Mouse (Mus musculus): Measurements from ENCODE around the gene Lrrk2. TPM values are rescaled to one million over a fixed set of nuclear protein-coding genes. Genes with fewer than 3 reads are reported as not detected.

The Lrrk2 gene
- polyA plus RNA-seq (2014; fragmentation: Nextera tagmentation; extraction: Ambion mirVana), result 1.6 and 2.4 TPM in 2 replicates

DNA sequence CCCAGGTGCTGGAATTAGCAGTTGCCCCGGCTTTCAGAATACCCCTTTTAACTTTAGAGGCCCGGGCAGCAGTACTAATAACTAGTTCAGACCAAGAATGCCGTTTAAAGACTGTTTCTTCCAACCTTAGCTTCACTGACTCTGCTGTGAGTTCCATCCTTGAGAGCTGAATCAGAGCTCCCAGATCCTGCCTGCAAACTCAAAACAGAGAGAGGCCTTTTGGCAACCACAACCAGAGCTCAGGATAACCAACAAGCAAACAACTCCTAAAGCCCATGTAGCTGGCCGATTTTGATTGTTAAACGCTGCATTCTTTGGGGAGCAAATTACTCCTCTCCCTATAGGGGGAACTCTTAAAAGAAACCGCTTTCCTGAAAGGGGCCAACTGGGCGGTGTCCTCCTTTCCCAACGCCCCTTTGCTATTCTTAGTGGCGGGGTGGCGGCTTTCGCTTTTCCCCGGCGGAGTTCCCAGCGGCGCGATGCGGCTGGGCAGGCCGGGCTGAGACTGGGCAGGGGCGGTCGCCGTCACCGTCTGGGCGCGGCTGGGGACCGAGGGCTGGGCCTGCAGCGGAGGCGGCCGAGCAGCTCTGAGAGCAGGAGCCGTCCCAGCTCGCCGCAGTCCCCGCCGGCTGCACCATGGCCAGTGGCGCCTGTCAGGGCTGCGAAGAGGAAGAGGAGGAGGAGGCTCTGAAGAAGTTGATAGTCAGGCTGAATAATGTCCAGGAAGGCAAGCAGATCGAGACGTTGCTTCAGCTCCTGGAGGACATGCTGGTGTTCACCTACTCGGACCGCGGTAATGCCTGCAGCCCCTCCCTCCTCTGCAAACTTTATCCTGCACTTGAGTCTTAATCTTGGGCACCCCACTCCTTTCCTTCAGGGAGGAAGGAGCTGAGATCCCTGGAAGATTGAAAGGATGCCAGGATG, at the start of gene Lrrk2:
Gene Lrrk2 (plus strand): TSS at position 531 of the 924 bp plus-strand sequence.
- no peaks in the 10 kb centered on the region for H3K9me3 ChIP-seq (replicated peaks; ENCODE audit: control insufficient read depth, low read length)
- 0 out of 2 replicates have a peak, but pooled peaks cover 3% of the 10 kb centered on the region for H3K4me1 ChIP-seq (ENCODE audit: control insufficient read depth, insufficient read depth, low read length)
- H3K4me3 ChIP-seq (ENCODE audit: low read depth, low read length), result peak within 1 kb of the TSS; percentile 41
- H3K27me3 ChIP-seq (replicated peaks; ENCODE audit: control insufficient read depth, insufficient read depth, low read length), result no peaks in the 10 kb centered on the region
- no peak within 1 kb of the TSS for H3K27ac ChIP-seq (ENCODE audit: low read depth, low read length)
- peak; percentile 75 for DNase-seq (ENCODE audit: low spot score)
- peak; percentile 99 for ATAC-seq
- 2% methylated on average over 39 of the region's 40 CpGs for WGBS
- no peaks in the 10 kb centered on the region for H3K36me3 ChIP-seq (ENCODE audit: control insufficient read depth, insufficient read depth, low read length)
- peak within 1 kb of the TSS; percentile 72 for H3K9ac ChIP-seq (ENCODE audit: low read length)
- peak within 1 kb of the TSS; percentile 71 for H3K4me2 ChIP-seq (ENCODE audit: low read length)

DNA sequence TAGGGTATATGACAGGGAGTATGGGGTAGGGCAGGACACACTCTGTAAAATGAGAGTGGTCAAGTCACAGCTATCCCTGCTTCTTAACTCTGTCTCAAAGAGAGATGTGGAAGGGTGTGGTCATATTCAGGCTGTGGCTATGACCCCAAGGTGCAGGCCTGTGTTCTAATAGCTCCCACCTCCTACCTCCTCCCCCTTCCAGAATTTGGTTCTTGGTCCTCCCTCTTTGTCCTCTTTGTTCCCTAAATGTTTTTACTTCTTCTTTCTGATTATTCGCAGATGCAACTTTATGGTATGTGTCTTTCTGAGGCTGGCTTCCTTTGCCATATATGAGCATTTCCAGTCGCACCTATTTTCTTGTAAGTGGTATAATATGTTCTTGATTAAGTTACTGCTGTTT, 48.5 kb upstream of the Lrrk2 start:
- no peak for DNase-seq (ENCODE audit: low spot score)
- Histone ChIP-seq H3K27me3 (replicated peaks; ENCODE audit: control insufficient read depth, insufficient read depth, low read length) (no peaks in the 10 kb centered on the region), H3K4me1 (ENCODE audit: control insufficient read depth, insufficient read depth, low read length) (no peaks in the 10 kb centered on the region), H3K27ac (ENCODE audit: low read depth, low read length) (no peak overlapping the region), H3K4me3 (ENCODE audit: low read depth, low read length) (no peak overlapping the region), H3K9ac (ENCODE audit: low read length) (no peak overlapping the region), H3K9me3 (replicated peaks; ENCODE audit: control insufficient read depth, low read length) (no peaks in the 10 kb centered on the region), H3K36me3 (ENCODE audit: control insufficient read depth, insufficient read depth, low read length) (no peaks in the 10 kb centered on the region), H3K4me2 (ENCODE audit: low read length) (no peak overlapping the region)
- ATAC-seq, result no peak
- 93% methylated on average over 2 of the region's 2 CpGs for WGBS

DNA sequence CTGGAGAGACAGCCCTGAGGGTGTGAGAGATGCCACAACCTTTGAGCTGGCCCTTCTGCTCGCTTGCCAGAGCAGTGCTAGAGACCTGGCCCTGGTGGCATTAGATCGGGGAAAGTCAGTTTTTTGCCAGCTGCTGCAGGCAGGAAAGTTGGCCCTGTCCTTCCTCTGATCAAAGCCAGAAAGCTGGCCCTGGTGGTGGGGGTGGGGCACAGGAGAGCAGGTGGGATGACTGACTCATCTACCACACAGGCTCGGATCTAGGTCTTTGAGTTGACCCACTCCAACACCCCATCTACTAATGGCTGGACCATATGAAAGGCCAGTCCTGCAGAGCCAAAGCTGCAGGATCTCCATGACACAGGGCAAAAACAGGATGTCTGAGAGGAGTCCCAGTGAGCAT, 43.8 kb upstream of the Lrrk2 start:
- WGBS, result 76% methylated on average over 3 of the region's 3 CpGs
- Histone ChIP-seq H3K4me2 (ENCODE audit: low read length) (no peak overlapping the region), H3K27ac (ENCODE audit: low read depth, low read length) (no peak overlapping the region)

DNA sequence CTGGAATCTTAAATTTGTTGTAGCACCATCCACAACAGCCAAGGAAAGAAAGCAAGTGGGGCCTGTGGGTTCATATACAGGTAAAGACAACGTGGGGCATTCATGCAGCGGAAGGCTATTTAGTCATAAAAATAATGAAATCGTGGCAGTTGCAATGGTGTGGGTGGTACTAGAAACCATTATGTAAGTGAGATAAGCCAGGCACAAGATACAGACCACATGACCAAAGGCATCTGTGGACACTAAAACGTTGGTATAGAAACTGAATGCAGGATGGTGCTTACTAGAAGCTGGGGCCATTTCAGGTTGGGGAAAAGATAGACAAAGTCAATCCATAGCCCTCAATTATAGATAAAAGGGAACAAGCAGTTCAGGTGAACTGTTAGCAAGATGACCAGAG, 40.5 kb upstream of the Lrrk2 start:
- ATAC-seq (no peak), DNase-seq (ENCODE audit: low spot score) (no peak)
- Histone ChIP-seq H3K27ac (ENCODE audit: low read depth, low read length) (no peak overlapping the region), H3K27me3 (replicated peaks; ENCODE audit: control insufficient read depth, insufficient read depth, low read length) (no peaks in the 10 kb centered on the region), H3K9ac (ENCODE audit: low read length) (no peak overlapping the region), H3K9me3 (replicated peaks; ENCODE audit: control insufficient read depth, low read length) (no peaks in the 10 kb centered on the region), H3K4me2 (ENCODE audit: low read length) (no peak overlapping the region), H3K36me3 (ENCODE audit: control insufficient read depth, insufficient read depth, low read length) (no peaks in the 10 kb centered on the region), H3K4me3 (ENCODE audit: low read depth, low read length) (no peak overlapping the region), H3K4me1 (ENCODE audit: control insufficient read depth, insufficient read depth, low read length) (no peaks in the 10 kb centered on the region)
- 88% methylated on average over 4 of the region's 4 CpGs for WGBS

More for the DNA sequence above, 43.8 kb upstream of the Lrrk2 start:
- no peak for DNase-seq (ENCODE audit: low spot score)
- H3K9ac ChIP-seq (ENCODE audit: low read length), result no peak overlapping the region
- ATAC-seq, result no peak
- H3K9me3 ChIP-seq (replicated peaks; ENCODE audit: control insufficient read depth, low read length), result no peaks in the 10 kb centered on the region
- H3K4me3 ChIP-seq (ENCODE audit: low read depth, low read length), result no peak overlapping the region
- H3K27me3 ChIP-seq (replicated peaks; ENCODE audit: control insufficient read depth, insufficient read depth, low read length), result no peaks in the 10 kb centered on the region
- H3K4me1 ChIP-seq (ENCODE audit: control insufficient read depth, insufficient read depth, low read length), result no peaks in the 10 kb centered on the region
- H3K36me3 ChIP-seq (ENCODE audit: control insufficient read depth, insufficient read depth, low read length), result no peaks in the 10 kb centered on the region

DNA sequence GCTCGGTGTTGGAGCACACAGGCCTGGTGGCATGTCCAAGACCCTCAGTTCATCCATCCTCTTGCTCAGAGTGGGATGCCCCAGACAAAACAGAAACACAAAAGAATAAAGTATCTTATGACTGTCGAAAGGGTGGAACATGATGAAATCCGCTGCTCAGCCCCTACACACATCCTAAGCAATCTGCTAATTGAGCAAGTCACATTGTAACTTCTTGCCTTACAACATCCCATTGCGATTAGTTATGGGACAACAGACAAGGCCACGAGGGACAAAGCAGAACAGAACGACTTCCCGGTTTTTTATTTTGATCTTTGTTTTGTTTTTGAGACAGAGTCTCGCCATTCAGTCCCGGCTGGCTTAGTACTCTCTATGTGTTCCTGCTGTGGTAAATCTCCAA, 39.9 kb upstream of the Lrrk2 start:
- WGBS, result 83% methylated on average over 9 of the region's 9 CpGs
- no peak for DNase-seq (ENCODE audit: low spot score)
- H3K36me3 ChIP-seq (ENCODE audit: control insufficient read depth, insufficient read depth, low read length), result no peaks in the 10 kb centered on the region
- H3K27me3 ChIP-seq (replicated peaks; ENCODE audit: control insufficient read depth, insufficient read depth, low read length), result no peaks in the 10 kb centered on the region
- no peak overlapping the region for H3K4me3 ChIP-seq (ENCODE audit: low read depth, low read length)
- H3K4me2 ChIP-seq (ENCODE audit: low read length), result no peak overlapping the region
- no peak overlapping the region for H3K27ac ChIP-seq (ENCODE audit: low read depth, low read length)
- H3K4me1 ChIP-seq (ENCODE audit: control insufficient read depth, insufficient read depth, low read length), result no peaks in the 10 kb centered on the region
- no peak for ATAC-seq
- no peak overlapping the region for H3K9ac ChIP-seq (ENCODE audit: low read length)
- H3K9me3 ChIP-seq (replicated peaks; ENCODE audit: control insufficient read depth, low read length), result no peaks in the 10 kb centered on the region

DNA sequence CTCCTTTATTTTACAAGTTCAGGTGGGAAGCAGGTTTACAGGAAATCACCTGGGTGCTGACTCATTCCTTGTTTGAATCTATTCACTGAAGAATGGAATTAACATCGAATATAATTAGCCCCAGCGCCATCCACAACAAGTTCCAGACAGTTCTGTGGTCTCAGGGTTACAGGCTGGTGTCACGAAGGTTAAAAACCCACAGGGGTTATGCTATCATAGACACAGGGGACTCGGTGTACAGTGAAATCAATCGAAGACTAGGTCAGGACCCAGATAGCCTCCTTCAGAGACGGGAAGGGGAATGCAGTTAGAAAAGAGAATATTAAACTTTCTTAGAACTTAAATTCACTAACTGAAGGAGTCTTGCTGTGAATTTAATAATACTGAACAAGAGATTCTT, 39.2 kb upstream of the Lrrk2 start:
- H3K4me3 ChIP-seq (ENCODE audit: low read depth, low read length), result no peak overlapping the region
- DNase-seq (ENCODE audit: low spot score), result no peak
- no peak for ATAC-seq
- H3K4me2 ChIP-seq (ENCODE audit: low read length), result no peak overlapping the region
- H3K9ac ChIP-seq (ENCODE audit: low read length), result no peak overlapping the region
- H3K4me1 ChIP-seq (ENCODE audit: control insufficient read depth, insufficient read depth, low read length), result no peaks in the 10 kb centered on the region
- H3K9me3 ChIP-seq (replicated peaks; ENCODE audit: control insufficient read depth, low read length), result no peaks in the 10 kb centered on the region
- H3K27me3 ChIP-seq (replicated peaks; ENCODE audit: control insufficient read depth, insufficient read depth, low read length), result no peaks in the 10 kb centered on the region
- 72% methylated on average over 6 of the region's 6 CpGs for WGBS
- no peaks in the 10 kb centered on the region for H3K36me3 ChIP-seq (ENCODE audit: control insufficient read depth, insufficient read depth, low read length)
- H3K27ac ChIP-seq (ENCODE audit: low read depth, low read length), result no peak overlapping the region

DNA sequence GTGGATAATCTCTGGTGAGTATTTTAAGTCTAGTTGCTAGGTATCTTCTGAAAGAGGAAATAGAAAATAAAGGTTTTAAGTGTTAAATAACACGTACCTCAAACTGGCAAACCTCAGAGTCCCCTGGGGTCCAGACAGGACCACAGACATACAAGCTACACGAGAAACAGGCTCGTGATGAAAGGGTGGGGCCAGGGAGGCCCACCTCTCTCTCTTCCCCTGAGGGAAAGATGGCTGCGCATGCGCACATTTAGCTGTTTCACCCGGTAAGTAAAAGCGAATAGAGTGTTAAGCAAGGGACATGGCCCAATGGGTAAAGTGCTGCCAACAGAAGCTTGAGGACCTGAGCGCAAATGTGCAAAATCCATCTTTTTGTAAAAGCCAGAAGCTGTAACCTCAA, 38.7 kb upstream of the Lrrk2 start:
- WGBS, result 80% methylated on average over 8 of the region's 8 CpGs
- Histone ChIP-seq H3K9ac (ENCODE audit: low read length) (no peak overlapping the region), H3K4me3 (ENCODE audit: low read depth, low read length) (no peak overlapping the region), H3K9me3 (replicated peaks; ENCODE audit: control insufficient read depth, low read length) (no peaks in the 10 kb centered on the region), H3K27me3 (replicated peaks; ENCODE audit: control insufficient read depth, insufficient read depth, low read length) (no peaks in the 10 kb centered on the region), H3K27ac (ENCODE audit: low read depth, low read length) (no peak overlapping the region), H3K4me2 (ENCODE audit: low read length) (no peak overlapping the region), H3K36me3 (ENCODE audit: control insufficient read depth, insufficient read depth, low read length) (no peaks in the 10 kb centered on the region), H3K4me1 (ENCODE audit: control insufficient read depth, insufficient read depth, low read length) (no peaks in the 10 kb centered on the region)
- DNase-seq (ENCODE audit: low spot score) (no peak), ATAC-seq (no peak)

DNA sequence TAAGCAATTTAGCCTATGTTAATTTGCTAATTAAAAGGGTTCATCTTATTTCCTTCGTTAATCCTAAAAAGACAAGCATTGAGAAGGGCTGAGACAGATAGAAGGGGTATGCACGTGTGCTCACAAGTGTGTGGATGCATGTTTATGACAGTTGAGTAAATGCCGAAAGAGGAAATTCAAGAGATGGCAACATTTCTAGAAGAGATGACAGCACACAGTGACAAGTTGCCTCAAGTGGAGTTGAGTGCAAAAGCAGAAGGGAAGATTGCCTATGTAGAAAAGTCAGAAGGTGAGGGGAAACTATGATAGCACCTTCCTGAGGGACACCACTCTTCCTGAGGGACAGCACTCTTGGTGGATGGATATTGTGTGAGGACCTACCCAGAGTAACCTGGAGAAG, 31.3 kb upstream of the Lrrk2 start:
- WGBS, result 45% methylated on average over 3 of the region's 3 CpGs
- no peaks in the 10 kb centered on the region for H3K36me3 ChIP-seq (ENCODE audit: control insufficient read depth, insufficient read depth, low read length)
- no peak overlapping the region for H3K4me3 ChIP-seq (ENCODE audit: low read depth, low read length)
- no peaks in the 10 kb centered on the region for H3K27me3 ChIP-seq (replicated peaks; ENCODE audit: control insufficient read depth, insufficient read depth, low read length)
- no peak overlapping the region for H3K9ac ChIP-seq (ENCODE audit: low read length)
- H3K4me2 ChIP-seq (ENCODE audit: low read length), result no peak overlapping the region
- H3K27ac ChIP-seq (ENCODE audit: low read depth, low read length), result no peak overlapping the region
- no peak for DNase-seq (ENCODE audit: low spot score)
- no peaks in the 10 kb centered on the region for H3K9me3 ChIP-seq (replicated peaks; ENCODE audit: control insufficient read depth, low read length)
- ATAC-seq, result no peak
- no peaks in the 10 kb centered on the region for H3K4me1 ChIP-seq (ENCODE audit: control insufficient read depth, insufficient read depth, low read length)

DNA sequence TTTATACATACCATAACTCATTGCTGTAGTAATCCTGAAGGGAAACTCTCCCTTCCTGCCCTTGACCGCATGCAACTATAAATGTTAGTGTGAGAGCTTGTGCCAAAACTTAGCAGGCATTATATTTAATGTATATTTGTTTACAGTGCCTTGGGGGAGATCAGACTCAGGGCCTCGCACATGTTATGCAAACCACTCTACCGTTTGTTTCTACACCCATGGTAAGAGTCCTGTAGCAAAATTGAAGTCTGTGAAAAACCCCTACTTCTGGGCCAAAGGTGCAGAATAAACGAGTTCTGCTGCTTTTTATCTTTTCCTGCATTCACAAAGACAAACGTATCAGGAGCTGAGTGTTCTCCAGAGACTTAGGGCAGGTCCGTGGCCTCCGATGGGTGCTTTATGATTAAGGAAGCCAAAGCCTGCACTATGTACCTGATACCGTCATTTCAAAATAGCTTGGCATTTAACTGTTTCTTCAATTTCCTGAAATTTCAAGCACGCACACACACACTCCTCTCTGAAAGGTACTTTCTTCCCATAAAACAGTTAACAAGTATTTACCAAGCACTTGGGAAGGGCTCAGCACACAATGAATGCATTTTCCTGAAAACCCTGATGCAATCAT, 30.2 kb upstream of the Lrrk2 start:
- H3K9me3 ChIP-seq (replicated peaks; ENCODE audit: control insufficient read depth, low read length), result no peaks in the 10 kb centered on the region
- DNase-seq (ENCODE audit: low spot score) (no peak), ATAC-seq (no peak)
- no peaks in the 10 kb centered on the region for H3K27me3 ChIP-seq (replicated peaks; ENCODE audit: control insufficient read depth, insufficient read depth, low read length)
- no peak overlapping the region for H3K4me3 ChIP-seq (ENCODE audit: low read depth, low read length)
- H3K27ac ChIP-seq (ENCODE audit: low read depth, low read length), result no peak overlapping the region
- no peak overlapping the region for H3K9ac ChIP-seq (ENCODE audit: low read length)
- no peak overlapping the region for H3K4me2 ChIP-seq (ENCODE audit: low read length)
- no peaks in the 10 kb centered on the region for H3K4me1 ChIP-seq (ENCODE audit: control insufficient read depth, insufficient read depth, low read length)
- no peaks in the 10 kb centered on the region for H3K36me3 ChIP-seq (ENCODE audit: control insufficient read depth, insufficient read depth, low read length)
- WGBS, result 77% methylated on average over 9 of the region's 9 CpGs

Measured in forebrain, embryonic 14.5 days (tissue).